Mouse (Mus musculus) splenic B cell, adult 2 months (primary cell): ENCODE data around the gene Ets2.
"Not testable (repeated sequence)": the region's sequence is repeated elsewhere in the genome, so short reads cannot be mapped to it uniquely, and the experiment has no call there.

Experiments used
- DNase-seq: peaks from one replicate; pipeline ENCODE4 v3.0.0-alpha.2; 2011; ENCODE audit warnings: low read depth, low spot score
- H3K27me3 ChIP-seq: 2 replicates; pipeline ENCODE4 v1.6.1; 2012; ENCODE audit warnings: mild to moderate bottlenecking, low read length, moderate library complexity, mixed read lengths; ENCODE audit not compliant: control insufficient read depth, poor library complexity, insufficient read depth, severe bottlenecking
- H3K36me3 ChIP-seq: 2 replicates; pipeline ENCODE4 v1.6.1; 2012; ENCODE audit warnings: mild to moderate bottlenecking, low read length, moderate library complexity, mixed read lengths; ENCODE audit not compliant: control insufficient read depth, poor library complexity, insufficient read depth, severe bottlenecking

The Ets2 gene

DNA sequence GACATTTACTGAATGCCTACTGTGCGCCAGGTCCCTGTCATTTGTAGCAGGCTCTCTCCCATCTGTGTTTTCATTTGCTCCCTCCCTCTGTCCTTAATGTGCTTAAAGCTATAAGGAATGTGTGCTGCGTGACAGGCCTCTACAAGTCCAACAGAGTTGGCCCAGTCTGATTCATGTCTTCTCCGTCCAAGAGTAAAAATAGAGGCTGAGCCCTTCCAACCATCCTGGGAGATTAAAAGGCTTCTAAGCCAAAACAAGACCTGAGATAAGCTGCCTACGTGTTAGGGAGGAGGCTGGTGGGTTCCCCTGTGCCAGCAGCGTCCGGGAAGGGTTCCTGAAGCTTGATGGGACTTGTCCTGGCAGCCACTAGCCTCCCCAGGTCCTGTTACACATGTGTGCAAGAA lies 58.1 kb downstream of the Ets2 start:
- H3K36me3 ChIP-seq = no peaks in the 10 kb centered on the region
- H3K27me3 ChIP-seq = no peaks in the 10 kb centered on the region
- DNase-seq = no peak

DNA sequence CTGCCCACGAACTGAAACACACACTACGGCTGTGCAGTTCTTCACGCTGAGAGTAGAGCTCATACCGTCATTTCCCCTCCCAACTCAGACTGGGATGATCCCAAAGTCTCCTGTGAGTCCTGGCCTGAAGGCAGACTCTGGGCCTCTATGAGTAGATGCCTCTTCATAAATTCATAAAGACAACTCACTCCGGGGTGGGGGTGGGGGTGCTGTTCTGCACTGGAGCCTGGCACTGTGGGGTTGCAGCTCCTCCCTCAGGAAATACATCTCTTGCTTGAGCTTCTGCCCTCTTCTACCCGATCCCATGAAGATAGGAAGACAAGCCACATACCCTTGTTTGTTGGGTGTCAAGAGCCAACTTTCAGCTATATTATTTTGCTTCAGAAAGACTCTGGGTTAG lies 59.9 kb downstream of the Ets2 start:
- Histone ChIP-seq H3K36me3 (no peaks in the 10 kb centered on the region), H3K27me3 (no peaks in the 10 kb centered on the region)
- DNase-seq = peak; percentile 33

DNA sequence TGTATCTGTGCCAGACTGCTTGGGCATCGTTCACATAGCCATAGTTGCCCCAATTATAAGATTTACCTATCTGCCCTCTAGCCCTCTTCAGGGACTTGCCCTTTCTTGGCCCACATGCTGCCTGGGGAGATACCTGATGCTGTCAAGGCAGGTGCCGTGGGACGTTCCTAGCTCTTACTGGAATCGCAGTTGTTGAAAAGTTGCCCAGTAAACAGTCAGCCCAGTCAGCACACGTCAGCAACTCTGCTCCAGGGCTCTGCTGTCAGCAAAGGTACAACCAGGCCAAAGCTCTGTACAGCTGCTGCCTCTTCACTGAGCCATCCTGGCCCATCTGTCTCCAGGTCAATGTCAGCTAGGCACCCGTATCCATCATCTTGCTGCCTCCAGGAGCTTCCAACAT lies 61.3 kb downstream of the Ets2 start:
- DNase-seq = no peak
- no peaks in the 10 kb centered on the region for H3K36me3 ChIP-seq
- H3K27me3 ChIP-seq = no peaks in the 10 kb centered on the region

DNA sequence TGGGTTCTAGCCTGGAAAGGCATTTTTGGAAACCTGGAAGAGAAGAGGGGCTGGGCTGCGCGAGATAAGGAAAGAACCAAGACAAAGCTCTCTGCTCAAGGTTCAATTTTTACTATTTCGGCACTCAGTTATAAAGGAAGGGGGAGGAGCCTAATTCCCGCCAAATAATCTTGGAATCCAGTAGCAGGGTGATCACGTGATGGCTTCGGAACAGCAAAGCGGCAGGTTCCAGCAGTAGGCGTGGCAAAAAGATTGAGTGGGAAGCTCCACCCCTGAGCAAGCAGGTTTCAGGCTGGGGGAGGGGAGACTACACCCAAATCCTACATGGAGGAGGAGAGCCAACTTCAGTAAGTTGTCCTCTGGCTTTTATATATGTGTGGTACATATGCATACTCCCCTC lies 62.2 kb downstream of the Ets2 start:
- not testable (repeated sequence) for H3K27me3 ChIP-seq, DNase-seq, H3K36me3 ChIP-seq

DNA sequence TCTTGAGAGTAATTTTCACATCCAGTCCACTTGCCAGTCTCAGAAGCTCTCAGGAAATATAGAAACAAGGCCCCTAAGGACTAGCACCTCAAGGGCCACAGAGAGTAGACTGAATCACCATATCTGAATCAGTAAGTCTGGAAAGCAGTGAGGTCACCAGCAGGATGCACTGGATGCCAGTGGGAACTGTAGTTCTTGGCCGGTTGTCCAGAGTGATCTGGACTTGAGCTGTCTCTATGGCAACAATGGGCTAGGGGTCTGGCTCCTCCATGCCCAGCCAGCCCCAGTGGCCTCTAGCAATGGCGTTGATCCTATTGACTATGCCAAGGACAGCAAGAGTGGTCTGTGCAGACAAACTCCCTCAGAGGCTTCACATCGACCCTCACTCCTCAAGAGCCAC lies 64.3 kb downstream of the Ets2 start:
- no peak for DNase-seq
- Histone ChIP-seq H3K27me3 (no peaks in the 10 kb centered on the region), H3K36me3 (no peaks in the 10 kb centered on the region)

DNA sequence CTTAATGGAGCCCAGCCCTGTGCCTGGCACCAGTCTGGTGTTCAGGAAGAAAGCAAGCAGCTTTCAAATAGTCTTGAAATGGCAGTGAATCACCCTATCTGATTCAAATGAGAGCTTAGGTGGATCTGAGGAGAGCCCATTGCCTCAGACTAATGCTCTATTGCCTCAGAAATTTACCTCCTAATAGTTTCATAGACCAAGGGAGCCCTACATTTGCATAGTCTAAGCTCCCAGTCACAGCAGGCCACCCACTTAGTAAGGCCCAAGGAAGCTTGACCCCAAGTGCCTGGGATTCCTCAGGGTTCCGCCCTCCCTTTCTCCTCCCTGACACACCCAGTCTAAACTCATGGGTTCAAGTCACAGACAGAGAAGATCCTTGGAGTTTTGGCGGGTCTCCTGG lies 65.4 kb downstream of the Ets2 start:
- Histone ChIP-seq H3K27me3 (no peaks in the 10 kb centered on the region), H3K36me3 (no peaks in the 10 kb centered on the region)
- DNase-seq = no peak

DNA sequence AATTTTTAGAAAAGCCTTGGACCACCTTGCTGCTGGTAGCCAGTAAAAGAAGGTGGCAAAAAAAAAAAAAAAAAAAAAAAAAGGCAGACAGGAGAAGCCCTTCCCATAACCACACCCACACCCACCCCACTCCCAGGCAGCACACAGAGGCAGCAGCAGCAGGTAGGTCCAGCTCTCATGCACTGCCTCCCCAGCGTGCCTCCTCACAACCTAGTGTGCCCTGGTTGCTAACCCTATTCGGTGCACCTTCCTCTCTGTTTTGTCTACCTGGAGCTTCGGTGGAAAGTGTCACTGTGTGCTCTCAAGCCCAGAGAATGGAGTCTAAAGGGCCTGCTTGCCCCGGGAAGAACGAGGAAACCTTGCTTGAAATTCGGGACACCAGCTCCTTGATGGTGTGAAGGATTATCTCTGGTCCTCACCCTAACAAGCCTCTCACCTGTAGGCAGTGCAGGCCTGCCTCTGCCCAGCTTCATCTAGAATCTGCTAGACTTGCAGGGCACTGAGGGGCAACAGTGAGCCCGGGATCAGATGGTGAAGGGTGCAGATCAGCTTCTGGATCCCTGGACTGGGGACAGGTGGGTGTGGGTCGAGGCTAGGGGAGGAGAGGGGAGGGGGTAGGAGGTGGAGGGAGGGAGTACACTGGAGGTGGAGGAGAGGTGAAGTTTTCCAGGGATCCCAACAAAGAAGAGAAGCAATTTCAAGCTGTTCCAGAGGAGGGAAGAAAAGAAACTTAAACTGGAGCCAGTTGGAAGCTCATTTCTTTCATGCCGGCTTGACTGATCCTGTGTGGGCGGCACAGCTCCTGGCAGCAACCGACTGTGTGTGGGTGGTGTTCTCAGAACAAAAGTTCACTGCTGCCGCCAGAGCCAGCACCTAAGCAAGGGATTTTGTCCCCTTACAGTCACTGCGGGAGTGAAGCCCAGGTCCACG lies 67.5 kb downstream of the Ets2 start:
- Histone ChIP-seq H3K36me3 (no peaks in the 10 kb centered on the region), H3K27me3 (no peaks in the 10 kb centered on the region)
- DNase-seq = no peak

DNA sequence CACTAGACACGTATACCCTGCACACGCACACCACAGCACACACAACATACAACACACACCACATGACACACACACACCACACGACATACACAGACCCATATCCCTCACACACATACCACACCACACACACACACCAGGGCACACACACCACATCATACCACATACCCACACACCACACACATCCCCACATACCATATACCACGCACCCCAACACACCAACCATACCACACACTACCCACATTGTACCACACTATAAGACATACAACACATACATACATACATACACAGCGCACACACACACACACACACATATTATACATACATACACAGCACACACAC lies 68.1 kb downstream of the Ets2 start:
- no peak for DNase-seq
- H3K36me3 ChIP-seq = no peaks in the 10 kb centered on the region
- no peaks in the 10 kb centered on the region for H3K27me3 ChIP-seq

DNA sequence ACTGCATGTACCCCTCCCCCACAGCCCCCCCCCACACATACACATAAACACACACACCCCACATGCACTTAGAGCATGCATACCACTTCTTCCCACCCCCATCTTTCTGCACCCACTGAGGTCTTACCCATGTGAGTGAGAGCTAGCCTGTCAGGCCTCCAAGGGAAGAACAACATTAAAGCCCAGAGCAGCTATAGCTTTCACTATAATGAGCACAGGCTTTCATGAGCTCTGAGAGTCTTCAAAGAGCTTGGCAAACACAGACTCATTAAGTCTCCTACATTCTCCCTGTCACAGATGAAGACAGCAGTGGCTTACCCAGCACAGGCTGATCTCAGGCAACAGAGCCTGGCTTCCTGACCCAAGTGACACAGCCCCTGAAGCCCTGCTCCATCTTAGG lies 68.5 kb downstream of the Ets2 start:
- Histone ChIP-seq H3K36me3 (no peaks in the 10 kb centered on the region), H3K27me3 (no peaks in the 10 kb centered on the region)
- no peak for DNase-seq
